Mouse (Mus musculus) frontal cortex, postnatal 25 days (tissue): ENCODE data around the gene Slc27a2.

Source experiments
- DNase-seq, 2 experiments: peaks; one replicate each; pipeline ENCODE4 v3.0.0; 2022; ENCODE audit warnings: low spot score in 2 of 2

The Slc27a2 gene

GRCm38 (mm10) chr2:126553291-126553639 lies 1.1 kb downstream of the Slc27a2 start:
- no peak for DNase-seq

GRCm38 (mm10) chr2:126555533-126555932 lies 3.3 kb downstream of the Slc27a2 start:
- no peak for DNase-seq

GRCm38 (mm10) chr2:126560094-126560493 lies 7.9 kb downstream of the Slc27a2 start:
- DNase-seq: no peak

GRCm38 (mm10) chr2:126563411-126564105 lies 11.4 kb downstream of the Slc27a2 start:
- no peak for DNase-seq

GRCm38 (mm10) chr2:126572163-126572562 lies 20.0 kb downstream of the Slc27a2 start:
- DNase-seq: no peak

- DNase-seq: no peak
These were observed 20.5 kb downstream of the Slc27a2 start for GRCm38 (mm10) chr2:126572747-126573146.

- DNase-seq: no peak
These were observed 23.4 kb downstream of the Slc27a2 start for GRCm38 (mm10) chr2:126575391-126576176.

- no peak for DNase-seq
These were observed 25.2 kb downstream of the Slc27a2 start for GRCm38 (mm10) chr2:126577362-126577761.

GRCm38 (mm10) chr2:126579282-126579681 lies 27.1 kb downstream of the Slc27a2 start:
- DNase-seq: no peak

GRCm38 (mm10) chr2:126583960-126584359 lies 31.8 kb downstream of the Slc27a2 start:
- DNase-seq: no peak

- DNase-seq: no peak
These were observed 32.6 kb downstream of the Slc27a2 start for GRCm38 (mm10) chr2:126584621-126585369.

- no peak for DNase-seq
These were observed 35.3 kb downstream of the Slc27a2 start for GRCm38 (mm10) chr2:126587468-126587867.

- no peak for DNase-seq
These were observed 39.1 kb downstream of the Slc27a2 start for GRCm38 (mm10) chr2:126591304-126591703.

- peak; percentile 34 to 38 for DNase-seq
These were observed 41.8 kb downstream of the Slc27a2 start for GRCm38 (mm10) chr2:126593831-126594610.

- DNase-seq: no peak
These were observed 44.3 kb downstream of the Slc27a2 start for GRCm38 (mm10) chr2:126596347-126597072.

- DNase-seq: no peak
These were observed 45.4 kb downstream of the Slc27a2 start for GRCm38 (mm10) chr2:126597279-126598241.

GRCm38 (mm10) chr2:126598359-126598758 lies 46.2 kb downstream of the Slc27a2 start:
- DNase-seq: no peak

- DNase-seq: no peak
These were observed 46.8 kb downstream of the Slc27a2 start for GRCm38 (mm10) chr2:126599005-126599404.

- no peak for DNase-seq
These were observed 48.3 kb downstream of the Slc27a2 start for GRCm38 (mm10) chr2:126600533-126600932.
